Mouse (Mus musculus): ENCODE data around the gene Gypa.

Gene Gypa

GRCm38 (mm10) chr8:80550436-80550835 lies 56.9 kb downstream of the Gypa start:
- DNase-seq, result no peak

GRCm38 (mm10) chr8:80551303-80551702 lies 57.7 kb downstream of the Gypa start:
- no peak for DNase-seq

GRCm38 (mm10) chr8:80554991-80555390 lies 61.4 kb downstream of the Gypa start:
- DNase-seq, result no peak
